Mouse (Mus musculus): Measurements from ENCODE around the gene Rrp36.

DNA sequence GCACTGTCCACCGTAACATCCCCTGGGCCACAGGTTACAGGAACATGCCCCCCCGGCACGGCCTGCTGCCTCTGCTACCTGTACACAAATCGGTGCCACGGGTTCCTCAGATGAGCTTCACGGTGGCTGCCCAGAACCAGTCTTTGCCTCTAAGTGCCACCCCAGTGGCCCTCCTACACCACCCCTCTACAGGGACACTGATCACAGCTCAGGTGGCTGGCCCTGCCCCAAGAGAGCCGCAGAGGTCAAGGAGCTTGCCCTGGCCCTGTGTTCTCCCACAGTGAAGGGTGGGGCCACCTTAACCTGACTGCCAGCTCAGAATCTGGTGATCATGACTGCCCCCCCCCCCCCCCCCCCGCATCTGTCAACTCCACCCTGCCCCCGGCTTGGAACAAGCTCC, 4.3 kb upstream of the Rrp36 start, which contains the start of gene Mea1:
- TF ChIP-seq GATA1 (IDR thresholded peaks at IDR 0.05; ENCODE audit: low read length) (no peak), TAL1 (IDR thresholded peaks at IDR 0.05; ENCODE audit: low read length) (no peak)

Data from erythroblast, embryonic 14.5 days (primary cell).